Mouse (Mus musculus) ES-Bruce4 (cell line): ENCODE measurements around the gene Lrmda.

Experiments used
- CTCF ChIP-seq: IDR thresholded peaks from one replicate; pipeline ENCODE4 v1.8.1; 2011; ENCODE audit warnings: low read depth, low read length
- POLR2A ChIP-seq: IDR thresholded peaks from one replicate; pipeline ENCODE4 v1.8.1; 2011; ENCODE audit warnings: low read length; ENCODE audit not compliant: insufficient read depth

DNA sequence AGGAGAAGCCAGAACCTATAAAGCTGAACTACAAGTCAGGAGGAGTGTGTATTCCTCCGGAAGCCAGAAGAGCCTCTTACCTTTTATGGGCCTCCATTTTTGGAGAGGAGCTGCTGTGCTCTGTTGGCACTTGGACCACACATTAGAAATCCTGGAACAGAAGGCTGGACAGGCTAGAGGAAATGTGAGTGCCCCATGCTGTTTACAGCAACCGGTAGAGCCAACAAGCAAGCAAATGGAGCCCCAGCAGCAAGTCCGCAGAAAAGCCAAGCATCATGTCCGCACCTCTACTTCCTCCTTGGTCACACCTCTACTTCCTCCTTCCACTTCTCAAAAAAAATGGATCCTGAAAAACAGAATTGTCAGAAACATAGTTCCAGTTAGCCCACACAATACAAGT, 1073.8 kb downstream of the Lrmda start:
- TF ChIP-seq CTCF = no peak
- no peak for TF ChIP-seq POLR2A
